Comparison of ENCODE assay signal across 25 mouse cellular contexts in genomic region chr5:21123081-21123480, GRCm38 (mm10).
DNase-seq lines count a peak whose midpoint lies in the region; ATAC-seq and TF ChIP-seq lines count a peak whose summit lies in the region.
"Had no signal": no experiment of that assay in that cellular context is flagged by ENCODE, and none has a peak within 500 bp of the region (broad histone marks: within the 10 kb centered on the region; RNA-seq: fewer than 3 reads in every experiment).

No protein-coding gene starts in this region.

- no peak for TF ChIP-seq POLR2A in small intestine, adult 2 months (IDR thresholded peaks at IDR 0.05; ENCODE audit: low read depth, low read length)

- H3K4me3 ChIP-seq in small intestine, adult 2 months (ENCODE audit: low read depth, low read length), result no peak overlapping the region
- no peak overlapping the region for H3K4me3 ChIP-seq in neural tube, embryonic 15.5 days (replicated peaks)
- H3K4me3 ChIP-seq: embryonic facial prominence, embryonic 13.5 days; embryonic facial prominence, embryonic 15.5 days; erythroblast, embryonic 14.5 days; forebrain, embryonic 10.5 days; forebrain, embryonic 12.5 days had no signal

- H3K9me3 ChIP-seq in neural tube, embryonic 15.5 days (replicated peaks), result no peaks in the 10 kb centered on the region
- H3K9me3 ChIP-seq: embryonic facial prominence, embryonic 13.5 days; embryonic facial prominence, embryonic 15.5 days; forebrain, embryonic 10.5 days; forebrain, embryonic 12.5 days had no signal

- intact Hi-C loops in heart, postnatal 36 days (cut with DNase I), result no loop called here

- 14% methylated on average over 1 of the region's 1 CpGs for WGBS in small intestine, adult 2 months
- WGBS in neural tube, embryonic 15.5 days, result 67% methylated on average over 1 of the region's 1 CpGs

- no peaks in the 10 kb centered on the region for H3K27me3 ChIP-seq in small intestine, adult 2 months (ENCODE audit: control insufficient read depth, insufficient read depth, low read length)
- H3K27me3 ChIP-seq in neural tube, embryonic 15.5 days (replicated peaks), result no peaks in the 10 kb centered on the region
- H3K27me3 ChIP-seq: embryonic facial prominence, embryonic 13.5 days; embryonic facial prominence, embryonic 15.5 days; forebrain, embryonic 12.5 days had no signal

- no peaks in the 10 kb centered on the region for H3K4me1 ChIP-seq in small intestine, adult 2 months (ENCODE audit: control insufficient read depth, insufficient read depth, insufficient read length, low read length)
- no peaks in the 10 kb centered on the region for H3K4me1 ChIP-seq in neural tube, embryonic 15.5 days
- H3K4me1 ChIP-seq: embryonic facial prominence, embryonic 13.5 days; embryonic facial prominence, embryonic 15.5 days; forebrain, embryonic 10.5 days; forebrain, embryonic 12.5 days had no signal

- ATAC-seq in neural tube, embryonic 15.5 days (ENCODE audit: low FRiP score), result no peak
- ATAC-seq: forebrain, embryonic 14.5 days; forebrain, postnatal 0 days had no signal

- no peak for TF ChIP-seq CTCF in small intestine, adult 2 months (IDR thresholded peaks at IDR 0.05; ENCODE audit: extremely low read depth, insufficient read length, insufficient replicate concordance, low read depth, low read length)

- peak overlapping the region; percentile 45; the same call in 1 of the 2 replicates for H3K27ac ChIP-seq in small intestine, adult 2 months (ENCODE audit: insufficient read depth, low read depth, low read length)
- H3K27ac ChIP-seq in neural tube, embryonic 15.5 days (replicated peaks), result no peak overlapping the region
- H3K27ac ChIP-seq: embryonic facial prominence, embryonic 13.5 days; embryonic facial prominence, embryonic 15.5 days; forebrain, embryonic 10.5 days; forebrain, embryonic 12.5 days had no signal

- DNase-seq in adrenal gland, adult 2 months, result peak; percentile 59
- DNase-seq in adrenal gland, postnatal 10 days, result no peak
- DNase-seq in heart, adult 11 months, result peak; percentile 45
- DNase-seq in heart, postnatal 36 days, result no peak
- DNase-seq in CD4-positive helper T cell, adult 2 months (ENCODE audit: low read depth, low spot score), result peak; percentile 11
- DNase-seq in right cerebral cortex, adult 18-20 months, result no peak
- DNase-seq: adrenal gland, postnatal 14 days; adrenal gland, postnatal 36 days; B cell, adult 2 months; cerebellum, adult 11 months; cerebellum, adult 18-20 months; cerebellum, adult 8-10 months; cerebellum, adult 9-11 months; cerebellum, postnatal 14 days; cerebellum, postnatal 36 days; embryo, embryonic 11 days; forebrain, postnatal 0 days had no signal

- H3K36me3 ChIP-seq in small intestine, adult 2 months (ENCODE audit: control insufficient read depth, insufficient read depth, low read length), result no peaks in the 10 kb centered on the region
- no peaks in the 10 kb centered on the region for H3K36me3 ChIP-seq in neural tube, embryonic 15.5 days
- H3K36me3 ChIP-seq: embryonic facial prominence, embryonic 13.5 days; embryonic facial prominence, embryonic 15.5 days; forebrain, embryonic 10.5 days; forebrain, embryonic 12.5 days had no signal

- no peak overlapping the region for H3K9ac ChIP-seq in neural tube, embryonic 15.5 days (replicated peaks)
- H3K9ac ChIP-seq: embryonic facial prominence, embryonic 13.5 days; embryonic facial prominence, embryonic 15.5 days; forebrain, embryonic 12.5 days; forebrain, postnatal 0 days had no signal

- H3K4me2 ChIP-seq in neural tube, embryonic 15.5 days, result no peak overlapping the region
- H3K4me2 ChIP-seq: embryonic facial prominence, embryonic 13.5 days; embryonic facial prominence, embryonic 15.5 days; forebrain, embryonic 12.5 days had no signal

Comparison
In these comparisons a context has a peak if more than half of its experiments do, and no peak if none do; other contexts are left out.
1. DNase-seq: peak in adrenal gland, adult 2 months (single experiment), heart, adult 11 months (single experiment) and CD4-positive helper T cell, adult 2 months (single experiment); none in adrenal gland, postnatal 10 days (single experiment), heart, postnatal 36 days (0 of 2) and right cerebral cortex, adult 18-20 months (single experiment).